Mouse (Mus musculus): ENCODE data around the gene Atp8a2.

DNA sequence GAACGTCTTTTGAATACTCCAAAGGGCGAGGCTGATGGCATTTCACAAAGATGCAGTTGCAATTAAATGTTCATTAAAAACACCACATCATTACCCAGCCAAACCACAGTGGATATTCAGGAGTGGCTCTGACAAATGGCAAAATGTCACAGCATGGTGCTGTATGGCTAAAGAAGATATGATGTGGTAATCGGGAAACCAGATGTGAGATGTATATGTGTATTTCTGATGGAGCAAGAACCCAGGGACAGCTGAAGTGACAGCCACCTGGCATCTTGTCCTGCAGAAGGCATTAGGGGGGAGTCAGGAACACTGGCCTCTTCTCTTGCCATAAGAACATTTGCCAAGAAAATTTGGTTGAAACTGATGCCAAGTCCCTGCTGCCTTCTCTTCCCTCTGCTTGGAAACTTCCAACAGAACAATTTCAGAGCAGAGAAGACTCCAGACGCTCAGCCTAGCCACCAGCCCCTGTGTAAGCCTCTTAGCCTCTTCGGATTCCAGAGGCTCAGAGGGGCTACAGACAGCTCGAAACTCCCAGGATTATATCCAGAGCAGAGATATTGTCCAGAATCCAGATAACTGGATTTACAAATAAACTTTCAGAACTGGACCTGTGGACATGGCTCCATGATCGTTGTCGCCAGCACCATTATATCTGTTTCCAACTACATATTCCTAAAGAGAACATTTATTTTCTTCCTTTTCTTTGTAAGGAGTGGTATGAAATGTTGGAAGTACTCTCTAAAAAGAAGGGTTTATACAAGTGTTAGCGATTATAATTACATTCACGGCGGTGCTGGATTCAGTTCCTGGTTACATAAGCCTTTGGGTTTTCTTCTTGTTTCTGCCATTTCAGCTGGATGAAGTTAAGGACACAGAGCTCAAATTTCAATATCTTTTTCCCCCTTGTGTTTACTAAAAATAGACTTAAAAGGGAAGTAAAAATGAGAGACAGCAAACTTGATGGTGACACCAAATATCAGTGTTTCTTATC is 413.3 kb downstream of the Atp8a2 start:
- TF ChIP-seq POLR2A (IDR thresholded peaks at IDR 0.05; ENCODE audit: extremely low read depth, insufficient read depth, low read length), result no peak
- no peak for TF ChIP-seq CTCF (IDR thresholded peaks at IDR 0.05; ENCODE audit: extremely low read depth, insufficient read depth, low read length)
